Mouse (Mus musculus): ENCODE results near the gene Chst11. TPM values are rescaled to one million over a fixed set of nuclear protein-coding genes. Genes with fewer than 3 reads are reported as not detected.

The Chst11 gene
- polyA plus RNA-seq, 1 experiment = 12.1 TPM

- Histone ChIP-seq H3K4me3 (no peak overlapping the region), H3K27me3 (ENCODE audit: control insufficient read depth, insufficient read depth, insufficient read length) (no peaks in the 10 kb centered on the region), H3ac (ENCODE audit: control insufficient read depth, insufficient read length) (no peak overlapping the region), H3K36me3 (ENCODE audit: control insufficient read depth, insufficient read depth) (no peaks in the 10 kb centered on the region), H3K79me2 (ENCODE audit: control insufficient read depth, insufficient read depth) (no peaks in the 10 kb centered on the region), H3K4me2 (ENCODE audit: low read depth) (no peak overlapping the region)
- peak in 1 of 3 experiments; percentile 19 for TF ChIP-seq MYOD1 (IDR thresholded peaks at IDR 0.05; ENCODE audit: control insufficient read depth in 1 of 3, insufficient read length in 2 of 3, low read depth in 2 of 3)
- TF ChIP-seq REST (IDR thresholded peaks at IDR 0.05; ENCODE audit: insufficient read depth, insufficient read length) = no peak
Measured at GRCm38 (mm10) chr10:83062315-83062714, 77.0 kb downstream of the Chst11 start.

GRCm38 (mm10) chr10:83064796-83065195 is 79.5 kb downstream of the Chst11 start:
- no peak overlapping the region for H3K4me2 ChIP-seq (ENCODE audit: low read depth)
- no peaks in the 10 kb centered on the region for H3K27me3 ChIP-seq (ENCODE audit: control insufficient read depth, insufficient read depth, insufficient read length)
- H3K79me2 ChIP-seq (ENCODE audit: control insufficient read depth, insufficient read depth) = no peaks in the 10 kb centered on the region
- TF ChIP-seq TCF12 (IDR thresholded peaks at IDR 0.05; ENCODE audit: insufficient read depth, poor library complexity, severe bottlenecking) (no peak), TCF3 (IDR thresholded peaks at IDR 0.05; ENCODE audit: insufficient read length, low read depth) (no peak), USF1 (IDR thresholded peaks at IDR 0.05; ENCODE audit: low read depth) (no peak), MYOD1 (IDR thresholded peaks at IDR 0.05; ENCODE audit: control insufficient read depth in 1 of 3, insufficient read length in 2 of 3, low read depth in 2 of 3) (no peak), POLR2A (IDR thresholded peaks at IDR 0.05; ENCODE audit: insufficient read length, low read depth) (no peak)
- H3K36me3 ChIP-seq (ENCODE audit: control insufficient read depth, insufficient read depth) = no peaks in the 10 kb centered on the region
- H3ac ChIP-seq (ENCODE audit: control insufficient read depth, insufficient read length) = no peak overlapping the region
- H3K4me3 ChIP-seq = no peak overlapping the region

- H3K27me3 ChIP-seq (ENCODE audit: control insufficient read depth, insufficient read depth, insufficient read length) = no peaks in the 10 kb centered on the region
- no peaks in the 10 kb centered on the region for H3K36me3 ChIP-seq (ENCODE audit: control insufficient read depth, insufficient read depth)
- peak overlapping the region; percentile 20 for H3K4me2 ChIP-seq (ENCODE audit: low read depth)
- TF ChIP-seq TCF3 (IDR thresholded peaks at IDR 0.05; ENCODE audit: insufficient read length, low read depth) (no peak), POLR2A (IDR thresholded peaks at IDR 0.05; ENCODE audit: insufficient read length, low read depth) (no peak), MAX (IDR thresholded peaks at IDR 0.05; ENCODE audit: low read depth) (no peak), CEBPB (IDR thresholded peaks at IDR 0.05; ENCODE audit: insufficient read depth, poor library complexity, severe bottlenecking) (no peak), REST (IDR thresholded peaks at IDR 0.05; ENCODE audit: insufficient read depth, insufficient read length) (no peak), MYOG (IDR thresholded peaks at IDR 0.05; ENCODE audit: control insufficient read depth in 1 of 3, insufficient read depth in 1 of 3, insufficient read length in 2 of 3, low read depth in 2 of 3) (no peak), POLR2AphosphoS2 (IDR thresholded peaks at IDR 0.05; ENCODE audit: insufficient read length, low read depth) (no peak), E2F4 (IDR thresholded peaks at IDR 0.05; ENCODE audit: insufficient read depth) (no peak), USF1 (IDR thresholded peaks at IDR 0.05; ENCODE audit: low read depth) (no peak), TCF12 (IDR thresholded peaks at IDR 0.05; ENCODE audit: insufficient read depth, poor library complexity, severe bottlenecking) (no peak), MYOD1 (IDR thresholded peaks at IDR 0.05; ENCODE audit: control insufficient read depth in 1 of 3, insufficient read length in 2 of 3, low read depth in 2 of 3) (no peak), SRF (IDR thresholded peaks at IDR 0.05; ENCODE audit: control insufficient read depth, insufficient read length, low read depth) (no peak)
- H3K4me3 ChIP-seq = no peak overlapping the region
- H3ac ChIP-seq (ENCODE audit: control insufficient read depth, insufficient read length) = no peak overlapping the region
- no peaks in the 10 kb centered on the region for H3K79me2 ChIP-seq (ENCODE audit: control insufficient read depth, insufficient read depth)
Measured at GRCm38 (mm10) chr10:83066159-83066558, 80.9 kb downstream of the Chst11 start.

GRCm38 (mm10) chr10:83067305-83067704 is 82.0 kb downstream of the Chst11 start:
- no peaks in the 10 kb centered on the region for H3K27me3 ChIP-seq (ENCODE audit: control insufficient read depth, insufficient read depth, insufficient read length)
- H3K4me2 ChIP-seq (ENCODE audit: low read depth) = no peak overlapping the region
- H3ac ChIP-seq (ENCODE audit: control insufficient read depth, insufficient read length) = no peak overlapping the region
- no peaks in the 10 kb centered on the region for H3K79me2 ChIP-seq (ENCODE audit: control insufficient read depth, insufficient read depth)
- H3K4me3 ChIP-seq = no peak overlapping the region
- H3K36me3 ChIP-seq (ENCODE audit: control insufficient read depth, insufficient read depth) = no peaks in the 10 kb centered on the region
- TF ChIP-seq MYOD1 (IDR thresholded peaks at IDR 0.05; ENCODE audit: control insufficient read depth in 1 of 3, insufficient read length in 2 of 3, low read depth in 2 of 3) (no peak), USF1 (IDR thresholded peaks at IDR 0.05; ENCODE audit: low read depth) (no peak), POLR2AphosphoS2 (IDR thresholded peaks at IDR 0.05; ENCODE audit: insufficient read length, low read depth) (no peak), MAX (IDR thresholded peaks at IDR 0.05; ENCODE audit: low read depth) (no peak), TCF3 (IDR thresholded peaks at IDR 0.05; ENCODE audit: insufficient read length, low read depth) (no peak), MYOG (IDR thresholded peaks at IDR 0.05; ENCODE audit: control insufficient read depth in 1 of 3, insufficient read depth in 1 of 3, insufficient read length in 2 of 3, low read depth in 2 of 3) (no peak)

- no peak overlapping the region for H3K4me3 ChIP-seq
- no peaks in the 10 kb centered on the region for H3K27me3 ChIP-seq (ENCODE audit: control insufficient read depth, insufficient read depth, insufficient read length)
- H3K79me2 ChIP-seq (ENCODE audit: control insufficient read depth, insufficient read depth) = no peaks in the 10 kb centered on the region
- TF ChIP-seq SRF (IDR thresholded peaks at IDR 0.05; ENCODE audit: control insufficient read depth, insufficient read length, low read depth) = no peak
- TF ChIP-seq TCF12 (IDR thresholded peaks at IDR 0.05; ENCODE audit: insufficient read depth, poor library complexity, severe bottlenecking) = no peak
- no peak for TF ChIP-seq CEBPB (IDR thresholded peaks at IDR 0.05; ENCODE audit: insufficient read depth, poor library complexity, severe bottlenecking)
- TF ChIP-seq MYOG (IDR thresholded peaks at IDR 0.05; ENCODE audit: control insufficient read depth in 1 of 3, insufficient read depth in 1 of 3, insufficient read length in 2 of 3, low read depth in 2 of 3) = no peak
- TF ChIP-seq MYOD1 (IDR thresholded peaks at IDR 0.05; ENCODE audit: control insufficient read depth in 1 of 3, insufficient read length in 2 of 3, low read depth in 2 of 3) = no peak
- no peak overlapping the region for H3K4me2 ChIP-seq (ENCODE audit: low read depth)
- H3ac ChIP-seq (ENCODE audit: control insufficient read depth, insufficient read length) = no peak overlapping the region
- no peaks in the 10 kb centered on the region for H3K36me3 ChIP-seq (ENCODE audit: control insufficient read depth, insufficient read depth)
Measured at GRCm38 (mm10) chr10:83068466-83068865, 83.2 kb downstream of the Chst11 start.

All from myocyte (in vitro differentiated cells).